Mouse (Mus musculus): ENCODE data around the gene Mypop. TPM values are rescaled to one million over a fixed set of nuclear protein-coding genes. Genes with fewer than 3 reads are reported as not detected.
A peak's percentile ranks its signal among the peaks of the same experiment; 100 is the strongest.

The Mypop gene
- polyA plus RNA-seq, 1 experiment from 2014 or later, result 5.0 TPM

GRCm38 (mm10) chr7:19024581-19025255 is 33.7 kb downstream of the Mypop start:
- Histone ChIP-seq H3K4me3 (peak overlapping the region; percentile 96), H3K9me3 (0 out of 2 replicates have a peak, but pooled peaks cover 3% of the 10 kb centered on the region), H3K4me1 (replicated peaks) (peaks cover 39% of the 10 kb centered on the region), H3K27me3 (ENCODE audit: insufficient read depth, poor library complexity, severe bottlenecking) (peaks cover 38% of the 10 kb centered on the region), H3K36me3 (peaks cover 16% of the 10 kb centered on the region), H3K27ac (peak overlapping the region; percentile 94)
- DNase-seq (ENCODE audit: low spot score), result no peak
- WGBS, result 2% methylated on average over 36 of the region's 36 CpGs

GRCm38 (mm10) chr7:19028067-19028466 is 37.0 kb downstream of the Mypop start:
- peaks cover 9% of the 10 kb centered on the region for H3K27me3 ChIP-seq (ENCODE audit: insufficient read depth, poor library complexity, severe bottlenecking)
- peaks cover 49% of the 10 kb centered on the region for H3K36me3 ChIP-seq
- peaks cover 47% of the 10 kb centered on the region for H3K4me1 ChIP-seq (replicated peaks)
- DNase-seq (ENCODE audit: low spot score), result no peak
- H3K27ac ChIP-seq, result no peak overlapping the region
- 0 out of 2 replicates have a peak, but pooled peaks cover 3% of the 10 kb centered on the region for H3K9me3 ChIP-seq
- no peak overlapping the region for H3K4me3 ChIP-seq

- Histone ChIP-seq H3K36me3 (peaks cover 60% of the 10 kb centered on the region), H3K9me3 (no peaks in the 10 kb centered on the region), H3K4me1 (replicated peaks) (peaks cover 36% of the 10 kb centered on the region), H3K27me3 (ENCODE audit: insufficient read depth, poor library complexity, severe bottlenecking) (no peaks in the 10 kb centered on the region), H3K27ac (no peak overlapping the region), H3K4me3 (0 out of 2 replicates have a peak overlapping the region, but pooled peaks have one; percentile 0)
- peak; percentile 59 for DNase-seq (ENCODE audit: low spot score)
- WGBS, result 63% methylated on average over 6 of the region's 6 CpGs
These were observed 38.1 kb downstream of the Mypop start for GRCm38 (mm10) chr7:19029084-19029653.

- Histone ChIP-seq H3K27me3 (ENCODE audit: insufficient read depth, poor library complexity, severe bottlenecking) (no peaks in the 10 kb centered on the region), H3K4me3 (no peak overlapping the region), H3K9me3 (no peaks in the 10 kb centered on the region), H3K4me1 (replicated peaks) (peaks cover 13% of the 10 kb centered on the region), H3K36me3 (peaks cover 85% of the 10 kb centered on the region), H3K27ac (no peak overlapping the region)
- DNase-seq (ENCODE audit: low spot score), result peak; percentile 59
- WGBS, result 35% methylated on average over 4 of the region's 4 CpGs
These were observed 40.6 kb downstream of the Mypop start for GRCm38 (mm10) chr7:19031641-19032040.

- H3K4me3 ChIP-seq, result no peak overlapping the region
- no peak overlapping the region for H3K27ac ChIP-seq
- 95% methylated on average over 6 of the region's 6 CpGs for WGBS
- H3K9me3 ChIP-seq, result no peaks in the 10 kb centered on the region
- H3K27me3 ChIP-seq (ENCODE audit: insufficient read depth, poor library complexity, severe bottlenecking), result no peaks in the 10 kb centered on the region
- no peaks in the 10 kb centered on the region for H3K4me1 ChIP-seq (replicated peaks)
- H3K36me3 ChIP-seq, result peaks cover 99% of the 10 kb centered on the region
- no peak for DNase-seq (ENCODE audit: low spot score)
These were observed 53.6 kb downstream of the Mypop start for GRCm38 (mm10) chr7:19044616-19045015.

- WGBS, result 95% methylated on average over 11 of the region's 11 CpGs
- Histone ChIP-seq H3K4me3 (no peak overlapping the region), H3K4me1 (replicated peaks) (no peaks in the 10 kb centered on the region), H3K36me3 (peaks cover 99% of the 10 kb centered on the region), H3K27ac (no peak overlapping the region), H3K9me3 (no peaks in the 10 kb centered on the region), H3K27me3 (ENCODE audit: insufficient read depth, poor library complexity, severe bottlenecking) (no peaks in the 10 kb centered on the region)
- DNase-seq (ENCODE audit: low spot score), result no peak
These were observed 55.4 kb downstream of the Mypop start for GRCm38 (mm10) chr7:19046286-19047069.

- H3K36me3 ChIP-seq, result peaks cover 99% of the 10 kb centered on the region
- H3K27ac ChIP-seq, result no peak overlapping the region
- H3K9me3 ChIP-seq, result no peaks in the 10 kb centered on the region
- no peaks in the 10 kb centered on the region for H3K4me1 ChIP-seq (replicated peaks)
- no peak for DNase-seq (ENCODE audit: low spot score)
- WGBS, result 90% methylated on average over 14 of the region's 14 CpGs
- no peak overlapping the region for H3K4me3 ChIP-seq
- H3K27me3 ChIP-seq (ENCODE audit: insufficient read depth, poor library complexity, severe bottlenecking), result no peaks in the 10 kb centered on the region
These were observed 57.0 kb downstream of the Mypop start for GRCm38 (mm10) chr7:19048006-19048527.

GRCm38 (mm10) chr7:19049252-19049651 is 58.2 kb downstream of the Mypop start:
- Histone ChIP-seq H3K27me3 (ENCODE audit: insufficient read depth, poor library complexity, severe bottlenecking) (no peaks in the 10 kb centered on the region), H3K27ac (no peak overlapping the region), H3K4me3 (no peak overlapping the region), H3K9me3 (no peaks in the 10 kb centered on the region), H3K4me1 (replicated peaks) (peaks cover 7% of the 10 kb centered on the region), H3K36me3 (peaks cover 99% of the 10 kb centered on the region)
- DNase-seq (ENCODE audit: low spot score), result no peak
- 92% methylated on average over 5 of the region's 5 CpGs for WGBS

GRCm38 (mm10) chr7:19050172-19050571 is 59.1 kb downstream of the Mypop start:
- WGBS, result 88% methylated on average over 8 of the region's 8 CpGs

GRCm38 (mm10) chr7:19051161-19051560 is 60.1 kb downstream of the Mypop start:
- H3K9me3 ChIP-seq, result no peaks in the 10 kb centered on the region; the same call in 1 of the 2 replicates
- peaks cover 15% of the 10 kb centered on the region for H3K4me1 ChIP-seq (replicated peaks)
- DNase-seq (ENCODE audit: low spot score), result no peak
- H3K36me3 ChIP-seq, result peaks cover 91% of the 10 kb centered on the region
- no peak overlapping the region for H3K4me3 ChIP-seq
- H3K27me3 ChIP-seq (ENCODE audit: insufficient read depth, poor library complexity, severe bottlenecking), result no peaks in the 10 kb centered on the region
- no peak overlapping the region for H3K27ac ChIP-seq
- WGBS, result 67% methylated on average over 4 of the region's 4 CpGs

More at GRCm38 (mm10) chr7:19050172-19050571, 59.1 kb downstream of the Mypop start:
- H3K27ac ChIP-seq, result no peak overlapping the region
- no peaks in the 10 kb centered on the region for H3K27me3 ChIP-seq (ENCODE audit: insufficient read depth, poor library complexity, severe bottlenecking)
- H3K4me3 ChIP-seq, result no peak overlapping the region
- H3K4me1 ChIP-seq (replicated peaks), result peaks cover 15% of the 10 kb centered on the region
- H3K36me3 ChIP-seq, result peaks cover 98% of the 10 kb centered on the region
- no peak for DNase-seq (ENCODE audit: low spot score)
- H3K9me3 ChIP-seq, result no peaks in the 10 kb centered on the region; the same call in 1 of the 2 replicates

All from hindbrain, embryonic 10.5 days (tissue).